Mouse (Mus musculus) bone marrow macrophage, adult 2 months (primary cell): ENCODE measurements at regions not wholly inside any gene's neighbourhood (a gene's known extent, or its start where the extent isn't known, plus 50 kb on each side); places are given as distances from the start of the nearest gene placed in this dataset.

Experiments used
- CTCF ChIP-seq: IDR thresholded peaks from 2 replicates; pipeline ENCODE4 v1.5.1; 2012; ENCODE audit warnings: low read depth, mild to moderate bottlenecking, low read length, moderate library complexity
- POLR2A ChIP-seq: IDR thresholded peaks from 2 replicates; pipeline ENCODE4 v1.6.1; 2012; ENCODE audit warnings: mild to moderate bottlenecking, low read depth, low read length, borderline replicate concordance

DNA sequence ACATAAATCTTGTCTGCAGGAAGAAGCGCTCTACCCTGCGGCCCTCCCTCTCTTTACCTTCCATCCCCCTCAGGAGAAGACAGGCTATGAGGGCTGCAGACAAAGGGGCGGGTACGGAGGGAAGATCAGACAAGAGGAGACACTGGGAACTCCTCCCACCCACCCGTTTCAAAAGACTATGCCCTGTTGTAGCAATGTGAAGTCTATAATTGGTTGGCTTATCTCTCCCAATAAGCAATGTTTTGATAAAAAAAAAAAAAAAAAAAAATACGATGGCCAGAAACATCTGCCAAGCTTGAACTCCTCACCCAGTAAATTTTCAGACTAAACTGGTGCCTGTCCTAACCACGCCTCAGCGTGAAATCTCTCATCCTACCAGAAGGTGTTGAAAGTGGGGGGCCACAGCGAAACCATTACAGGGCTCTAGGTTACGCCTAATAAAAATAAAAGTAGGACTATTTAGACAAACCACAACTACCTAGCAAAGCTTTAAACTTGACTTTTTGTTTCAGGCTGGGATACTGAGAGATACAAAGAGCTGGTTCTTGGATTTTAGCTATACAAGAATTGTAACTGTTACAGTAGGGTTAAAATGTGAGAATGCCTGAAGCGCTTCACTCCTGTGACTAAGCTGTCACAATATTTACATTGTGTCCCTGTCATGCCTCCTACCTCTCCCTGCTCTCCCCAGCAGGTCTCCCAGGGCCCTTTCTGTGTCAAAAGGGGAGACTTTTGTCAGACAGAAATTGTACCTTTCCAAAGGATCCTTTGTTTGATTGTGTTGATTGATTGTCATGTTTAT, 88.1 kb upstream of the Ptpn13 start:
- no peak for TF ChIP-seq POLR2A
- TF ChIP-seq CTCF: no peak
